Mouse (Mus musculus): ENCODE results near the gene Foxo6.

Gene Foxo6

DNA sequence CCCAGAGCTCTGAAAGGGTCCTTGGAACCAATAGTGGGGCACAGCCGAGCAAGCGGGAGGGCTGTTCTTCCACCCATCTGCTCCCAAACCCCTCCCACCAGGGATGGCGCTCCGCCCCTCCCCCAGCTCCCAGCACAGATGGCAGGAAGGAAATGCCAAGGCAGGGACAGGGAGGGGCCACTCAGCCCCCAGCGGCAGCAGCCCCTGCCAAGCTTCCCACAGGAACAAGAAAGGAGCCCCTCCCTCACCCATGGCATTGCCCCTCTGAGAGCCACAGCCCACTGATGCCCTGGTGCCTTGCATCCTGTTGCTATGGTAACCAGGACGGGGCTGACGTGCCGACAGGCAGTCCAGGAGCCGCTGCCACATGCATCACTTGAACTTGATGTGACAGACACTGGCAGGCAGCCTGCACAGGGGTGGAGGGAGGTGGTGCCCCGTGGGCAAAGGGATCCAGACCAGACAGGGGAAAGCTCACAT lies 44.3 kb downstream of the Foxo6 start:
- DNase-seq = peak; percentile 92

DNA sequence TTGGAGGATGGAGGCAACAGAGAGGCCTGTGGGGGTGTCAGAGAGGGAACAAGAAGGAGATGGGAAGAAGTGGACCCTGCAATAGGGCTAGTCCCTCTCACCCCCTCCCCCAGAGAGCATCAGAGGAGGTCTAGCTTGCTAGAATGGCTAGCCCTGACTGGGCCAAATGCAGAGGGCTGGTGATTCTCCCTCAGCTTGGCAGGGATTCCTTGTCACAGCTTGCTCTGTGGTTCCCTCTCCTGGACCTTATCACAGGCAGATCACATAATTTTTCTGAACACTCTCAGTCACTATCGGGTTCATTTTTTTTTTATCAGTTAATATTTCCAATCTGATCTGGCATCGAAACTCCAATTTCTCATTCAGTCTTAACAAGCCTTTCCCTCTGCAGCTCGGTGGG lies 46.0 kb downstream of the Foxo6 start:
- DNase-seq = no peak

DNA sequence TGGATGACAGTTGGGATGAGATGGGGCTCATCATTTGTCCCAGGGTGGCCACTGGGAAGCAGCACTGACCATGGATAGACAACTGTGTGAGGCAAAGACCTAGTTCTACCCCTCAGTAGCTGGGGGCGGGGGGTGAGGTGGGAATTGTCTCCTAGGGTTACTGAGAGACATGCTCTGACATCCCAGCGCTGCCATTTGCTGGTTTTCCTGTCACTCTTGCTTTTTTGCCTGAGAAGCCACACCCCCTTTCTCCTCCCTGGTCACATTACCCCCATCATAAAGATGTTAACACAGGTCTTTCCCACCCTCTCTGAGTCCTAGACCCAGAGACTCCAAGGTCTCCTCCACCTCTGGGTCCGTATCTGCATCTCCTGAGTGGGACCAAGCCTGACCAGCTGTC lies 47.7 kb downstream of the Foxo6 start:
- no peak for DNase-seq

DNA sequence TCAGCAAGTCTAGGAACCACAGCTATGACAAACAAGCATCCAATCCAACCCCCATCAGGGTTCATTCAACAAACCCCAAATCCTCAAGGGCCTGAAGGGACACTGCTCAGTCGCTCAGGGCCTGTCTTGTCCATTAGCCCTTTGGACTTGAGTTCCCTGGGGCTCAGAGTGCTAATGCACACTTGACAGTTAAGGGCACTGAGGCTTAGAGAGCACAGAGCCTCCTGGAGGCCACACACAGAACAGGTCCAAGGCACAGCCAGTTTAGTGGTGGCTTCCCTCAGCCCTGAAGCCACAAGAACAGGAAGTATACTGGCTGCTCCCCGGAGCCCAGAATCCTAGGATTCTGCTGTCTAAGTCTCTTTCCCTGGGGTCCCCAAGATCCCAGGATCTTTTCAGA lies 53.9 kb downstream of the Foxo6 start:
- no peak for DNase-seq

DNA sequence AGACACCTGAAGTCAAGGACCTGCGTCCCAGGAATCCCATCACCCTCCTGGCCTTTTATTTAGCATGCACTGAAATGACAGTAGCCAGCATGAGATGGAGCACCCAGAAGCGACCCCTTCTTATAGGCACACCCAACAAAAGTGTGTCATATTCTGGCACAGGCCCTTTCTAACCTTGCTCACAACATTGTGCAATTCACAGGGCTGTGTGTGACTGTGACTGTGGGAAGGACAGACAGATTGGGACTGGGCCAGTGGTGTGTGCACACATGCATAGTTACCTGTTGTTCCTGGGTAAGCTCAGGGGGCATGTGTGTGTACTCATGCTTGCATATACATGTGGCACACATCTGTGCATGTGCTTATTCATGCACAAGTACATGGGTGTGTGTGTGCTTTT lies 54.6 kb downstream of the Foxo6 start:
- no peak for DNase-seq

DNA sequence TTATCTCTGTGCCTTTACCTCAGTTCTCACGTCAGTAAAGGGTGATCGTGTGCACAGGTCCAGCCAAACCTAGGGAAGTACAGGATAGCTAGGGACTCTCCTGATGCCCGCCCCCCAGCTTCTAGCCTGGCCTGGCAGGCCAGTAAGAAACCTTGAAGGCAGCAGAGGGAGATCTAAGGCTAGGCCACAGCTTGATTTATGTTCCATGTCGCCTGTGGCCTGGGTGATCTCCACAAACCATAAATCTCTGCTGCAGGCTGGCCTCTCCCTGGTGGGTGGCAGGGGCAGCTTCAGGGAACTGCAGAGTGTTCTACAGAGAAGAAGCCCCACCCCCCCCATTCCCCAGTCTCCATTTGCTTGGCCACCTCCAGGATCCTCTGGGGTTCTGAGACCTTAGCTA lies 55.2 kb downstream of the Foxo6 start:
- DNase-seq = no peak

DNA sequence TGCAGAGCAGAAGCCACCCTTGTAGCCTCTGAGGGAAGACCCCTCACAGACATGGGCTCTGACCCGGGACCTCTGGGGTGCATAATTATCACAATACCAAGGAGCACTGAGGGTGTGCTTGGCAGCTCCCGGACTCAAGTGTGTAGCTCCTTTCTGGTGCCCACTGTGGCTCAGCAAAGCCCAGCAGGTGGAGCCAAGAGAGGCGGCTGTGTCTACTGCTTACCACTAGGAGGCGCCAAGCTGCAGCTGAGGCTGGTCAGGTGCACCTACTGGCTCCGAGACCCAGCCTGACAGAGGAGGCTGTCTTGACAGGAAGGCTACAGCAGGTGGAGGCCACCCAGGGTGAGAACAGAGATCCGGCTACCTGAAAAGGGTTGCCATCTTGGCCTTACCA lies 56.9 kb downstream of the Foxo6 start:
- DNase-seq = peak; percentile 94

DNA sequence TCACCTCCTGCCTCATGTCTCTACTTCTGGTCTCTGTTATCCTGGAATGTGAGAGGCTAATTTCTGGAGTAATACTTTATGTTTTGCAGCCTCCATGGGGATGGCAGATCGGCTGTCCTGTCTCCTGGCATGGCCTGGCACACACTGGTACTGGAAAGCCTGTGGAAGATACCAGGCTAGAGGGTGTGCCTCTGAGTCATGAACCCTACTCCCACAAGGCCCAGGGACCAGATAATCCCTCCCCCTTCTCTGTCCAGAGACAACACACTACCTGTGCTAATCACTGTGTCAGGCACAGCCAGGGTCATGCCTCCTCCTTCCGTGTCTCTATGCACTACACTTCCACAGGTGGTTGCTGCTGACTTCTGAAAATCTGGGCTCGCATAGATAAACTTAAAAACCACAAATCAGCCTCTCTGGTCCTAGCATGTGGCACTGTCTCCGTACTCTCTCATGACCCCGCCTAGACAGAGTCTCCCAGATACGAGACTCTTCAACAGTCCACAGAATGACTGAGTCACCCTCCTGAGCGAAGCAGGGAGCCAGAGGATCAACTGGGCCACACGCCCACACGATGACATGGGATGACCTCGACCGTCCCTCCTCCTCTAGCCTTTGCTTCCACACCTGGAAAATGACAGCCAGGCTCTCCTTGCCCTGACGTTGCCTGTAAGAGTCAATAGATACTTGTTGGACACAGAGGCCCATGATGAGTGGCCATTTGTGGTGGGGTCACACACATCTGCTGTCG lies 57.5 kb downstream of the Foxo6 start:
- no peak for DNase-seq

DNA sequence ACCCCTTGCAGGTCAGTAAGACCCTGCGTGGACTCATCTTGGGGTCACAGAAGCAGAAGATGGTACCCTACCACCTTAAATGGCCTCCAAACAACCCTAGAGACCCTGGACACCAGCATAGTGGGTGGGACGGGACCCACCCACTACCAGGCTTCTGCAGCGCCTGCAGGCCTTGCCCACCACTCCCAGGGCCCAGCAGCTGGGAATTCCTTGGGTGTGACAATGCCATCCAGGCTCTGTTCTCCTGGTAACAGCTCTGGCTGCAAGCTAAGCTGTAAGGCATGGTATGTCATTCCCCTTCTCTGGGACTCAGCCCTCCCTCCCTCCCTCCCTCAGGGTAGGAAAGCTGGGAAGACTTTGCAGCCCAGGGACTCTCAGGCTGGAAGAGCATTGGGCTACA lies 58.5 kb downstream of the Foxo6 start:
- no peak for DNase-seq

DNA sequence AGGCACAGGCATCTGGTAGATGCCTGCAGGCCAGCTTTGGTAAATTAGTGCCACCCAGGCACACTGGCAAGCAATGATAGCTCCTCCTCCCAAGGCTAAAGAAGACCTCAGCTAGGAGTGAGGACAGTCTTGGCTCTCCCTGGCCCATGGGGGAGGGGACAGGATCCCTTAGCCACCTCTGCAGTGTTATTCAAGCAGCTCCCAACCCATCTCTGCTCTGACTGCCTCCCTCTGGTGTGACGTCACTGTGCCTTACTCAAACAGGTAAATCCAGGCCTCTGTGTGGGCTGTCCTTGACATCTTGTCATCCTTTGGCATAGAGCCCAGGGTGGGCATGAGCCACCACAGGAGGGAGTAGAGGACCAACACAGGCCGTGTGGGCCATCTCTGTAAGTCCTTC lies 59.9 kb downstream of the Foxo6 start:
- DNase-seq = no peak

DNA sequence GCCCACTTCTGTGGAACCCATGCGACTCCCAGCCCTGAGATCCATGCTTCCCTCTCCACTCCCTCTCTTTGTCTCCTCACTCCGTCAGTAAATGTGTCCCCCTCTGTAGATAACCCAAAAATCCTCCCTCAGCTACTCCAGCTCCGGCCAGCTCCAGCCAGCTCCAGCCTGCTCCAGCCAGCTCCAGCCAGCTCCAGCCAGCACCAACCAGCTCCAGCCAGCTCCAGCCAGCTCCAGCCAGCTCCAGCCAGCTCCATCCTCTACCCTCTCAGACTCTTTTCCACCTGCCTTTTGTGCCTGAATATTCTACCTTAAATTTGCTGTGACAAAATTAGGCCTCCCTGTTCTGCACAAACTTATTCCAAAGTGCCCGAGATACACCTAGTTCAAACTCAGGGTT lies 60.5 kb downstream of the Foxo6 start:
- no peak for DNase-seq

DNA sequence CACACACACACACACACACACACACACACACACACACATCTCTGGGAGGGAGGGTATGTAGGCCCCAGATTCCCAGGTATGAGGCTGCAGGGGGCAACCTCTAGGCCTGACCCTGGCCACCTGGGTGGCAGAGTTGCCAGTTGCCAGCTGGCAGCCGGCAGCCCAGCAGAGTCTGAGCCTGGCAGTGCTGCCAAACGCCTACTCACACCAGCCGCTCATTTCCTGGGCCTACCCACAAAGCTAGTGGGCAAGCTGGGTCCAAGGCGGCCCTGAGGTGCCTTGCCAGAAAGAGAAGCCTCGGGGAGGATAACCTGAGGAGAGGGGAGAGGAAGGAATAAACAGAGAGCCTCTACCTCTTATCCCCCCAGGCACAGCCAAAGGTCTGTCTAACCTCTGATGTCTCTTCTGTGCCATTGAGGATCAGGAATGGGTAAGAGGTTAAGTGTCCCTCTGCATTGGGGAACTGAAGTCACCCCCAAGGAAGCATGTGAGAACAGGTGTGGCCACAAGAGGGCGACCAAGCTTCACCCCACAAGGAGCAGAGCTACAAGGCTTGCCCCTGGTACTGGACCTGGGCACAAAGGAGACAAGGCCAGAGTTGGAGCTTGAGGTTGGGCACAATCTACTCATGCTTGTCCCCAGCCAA lies 61.9 kb downstream of the Foxo6 start:
- peak; percentile 96 for DNase-seq

DNA sequence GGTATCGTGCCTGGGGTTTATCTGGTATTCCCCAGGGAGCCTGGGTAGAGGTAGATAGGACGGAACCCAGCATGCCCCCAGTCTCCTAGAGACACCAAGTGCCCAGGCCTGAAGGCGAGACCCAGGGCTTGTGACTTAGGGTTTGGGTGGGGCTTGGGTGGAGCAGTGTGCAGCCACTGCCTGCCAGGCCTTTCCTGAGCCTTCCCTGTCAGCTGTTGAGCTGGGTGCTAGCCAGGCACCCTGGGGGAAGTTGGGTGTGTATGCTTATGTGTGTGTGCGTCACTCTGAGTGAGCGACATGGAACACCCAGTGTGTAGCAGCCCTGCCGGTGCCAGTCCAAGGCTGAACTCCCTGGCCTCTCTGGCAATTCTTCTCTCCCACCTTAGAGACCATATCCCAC lies 63.3 kb downstream of the Foxo6 start:
- peak; percentile 96 for DNase-seq

DNA sequence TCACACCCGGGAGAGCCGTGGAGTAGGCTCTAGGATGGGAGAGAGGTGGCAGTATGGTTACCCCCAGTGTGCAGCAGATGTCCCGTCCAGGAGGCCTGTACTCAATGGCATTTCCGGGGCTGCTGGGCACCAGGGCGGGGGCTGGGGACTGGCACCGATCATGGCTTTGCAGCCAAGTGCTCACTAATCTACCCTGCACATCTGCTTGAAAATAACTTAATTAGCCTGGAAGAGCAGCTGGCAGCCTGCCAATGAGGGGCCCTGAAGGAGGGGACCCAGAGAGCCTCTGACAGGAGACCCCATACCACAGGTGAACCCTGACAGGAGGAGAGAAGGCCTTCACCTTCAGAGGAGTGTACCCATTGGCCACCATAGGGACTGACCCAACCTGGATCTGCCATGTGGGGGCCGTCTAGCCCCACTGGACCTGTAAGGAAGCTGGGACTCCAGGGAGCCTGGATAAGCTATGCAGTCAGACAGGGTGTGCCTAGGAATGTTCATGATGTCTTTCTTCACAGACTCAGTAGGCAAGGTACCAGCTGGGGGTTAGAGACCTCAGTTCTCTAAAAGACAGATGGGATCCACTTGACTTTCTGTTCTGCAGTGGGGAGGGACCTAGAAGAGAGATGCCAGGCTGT lies 63.9 kb downstream of the Foxo6 start:
- DNase-seq = peak; percentile 87

DNA sequence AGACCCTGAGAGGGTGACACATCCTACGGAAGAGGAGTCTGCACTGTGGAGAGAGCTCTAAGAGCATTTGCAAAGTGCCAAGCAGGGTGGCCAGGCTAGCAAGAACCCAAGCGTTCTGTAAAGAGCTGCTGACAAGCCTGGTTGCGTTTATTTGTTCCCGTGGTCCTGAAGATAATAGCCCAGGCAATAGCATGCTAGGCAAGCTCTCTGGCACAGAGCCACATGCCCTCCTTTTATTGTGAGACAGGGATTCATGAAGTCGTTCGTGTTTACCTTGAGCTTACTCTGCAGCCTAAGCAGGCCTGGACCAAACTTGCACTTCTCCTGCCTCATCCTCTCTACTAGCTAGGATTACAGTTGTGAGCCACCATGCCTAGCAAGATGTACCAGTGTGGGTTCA lies 65.4 kb downstream of the Foxo6 start:
- no peak for DNase-seq

DNA sequence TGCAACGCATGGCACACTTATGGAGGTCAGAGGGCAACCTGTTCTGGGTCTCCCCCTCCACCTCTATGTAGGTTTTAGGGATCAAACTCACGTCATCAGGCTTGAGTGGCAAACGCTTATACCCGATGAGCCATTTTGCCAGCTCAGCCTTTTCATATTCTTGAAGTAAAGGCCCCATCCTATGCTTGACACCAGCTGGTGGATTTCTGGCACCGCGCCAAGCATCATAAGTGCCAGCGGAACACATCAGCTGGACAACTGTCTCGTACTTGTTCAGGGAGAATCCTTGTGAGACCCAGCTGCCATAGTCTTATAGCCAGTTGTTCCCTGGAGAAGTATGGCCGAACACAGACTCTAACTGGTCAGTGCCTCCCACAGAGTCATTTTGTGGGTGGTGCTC lies 68.3 kb downstream of the Foxo6 start:
- peak; percentile 85 for DNase-seq
